Mouse (Mus musculus) megakaryocyte, adult 5-6 weeks (primary cell): Measurements from ENCODE around the gene Itpkc. TPM values are rescaled to one million over a fixed set of nuclear protein-coding genes. Genes with fewer than 3 reads are reported as not detected.

Experiments used
- ATAC-seq: 2 replicates; pipeline ENCODE4 v1.8.0; 2016; ENCODE audit warnings: mild to moderate bottlenecking, inconsistent platforms; ENCODE audit not compliant: poor library complexity, severe bottlenecking
- total RNA-seq, 2 experiments: library from RNA; stranded (forward) in 1 of 2; stranded (reverse) in 1 of 2; fragments of 153-499, 151-499 nt in 1 of 2; fragments of 221-1000, 200-1000 nt in 1 of 2; gene quantifications; 2 replicates each; pipeline versions ENCODE4 v1.2.3 to v1.2.4; 2015 to 2017

The Itpkc gene
- total RNA-seq, 2 experiments from 2014 or later = 1.6 to 4.7 TPM

GRCm38 (mm10) chr7:27195681-27196611, 32.5 kb downstream of the Itpkc start, which contains the start of the genes BC024978 and Snrpa:
TSS of gene BC024978 (plus strand) at chr7:27195781.
TSS of gene Snrpa (minus strand) at chr7:27196271.
- ATAC-seq = peak; percentile 96

- ATAC-seq = no peak
These were observed 34.7 kb downstream of the Itpkc start for GRCm38 (mm10) chr7:27193731-27194130.

GRCm38 (mm10) chr7:27192434-27192833, 36.0 kb downstream of the Itpkc start:
- ATAC-seq = no peak

- no peak for ATAC-seq
These were observed 39.1 kb downstream of the Itpkc start for GRCm38 (mm10) chr7:27189271-27189931.

- ATAC-seq = no peak
These were observed 42.5 kb downstream of the Itpkc start for GRCm38 (mm10) chr7:27185986-27186385.

- peak; percentile 84 for ATAC-seq
These were observed 43.5 kb downstream of the Itpkc start for GRCm38 (mm10) chr7:27184964-27185363.

GRCm38 (mm10) chr7:27182498-27182897, 46.0 kb downstream of the Itpkc start:
- ATAC-seq = no peak

- no peak for ATAC-seq
These were observed 47.4 kb downstream of the Itpkc start, which contains the start of the genes Gm21983 and Mia for GRCm38 (mm10) chr7:27180837-27181695. TSS of gene Gm21983 (minus strand) at chr7:27181086. TSS of gene Mia (minus strand) at chr7:27181157.

- no peak for ATAC-seq
These were observed 48.4 kb downstream of the Itpkc start for GRCm38 (mm10) chr7:27180036-27180435.

- no peak for ATAC-seq
These were observed 49.1 kb downstream of the Itpkc start for GRCm38 (mm10) chr7:27179217-27179918.

GRCm38 (mm10) chr7:27178324-27179216, 49.9 kb downstream of the Itpkc start, which contains the start of gene Rab4b:
TSS of gene Rab4b (minus strand) at chr7:27178896.
- ATAC-seq = peak; percentile 93

- 0 out of 2 replicates have a peak, but pooled peaks have one; percentile 1 for ATAC-seq
These were observed 50.5 kb downstream of the Itpkc start for GRCm38 (mm10) chr7:27177942-27178323.

- no peak for ATAC-seq
These were observed 53.6 kb downstream of the Itpkc start for GRCm38 (mm10) chr7:27174896-27175295.

- no peak for ATAC-seq
These were observed 54.0 kb downstream of the Itpkc start for GRCm38 (mm10) chr7:27174496-27174895.

- no peak for ATAC-seq
These were observed 57.5 kb downstream of the Itpkc start for GRCm38 (mm10) chr7:27170981-27171380.

- ATAC-seq = no peak
These were observed 60.1 kb downstream of the Itpkc start for GRCm38 (mm10) chr7:27168371-27168770.

GRCm38 (mm10) chr7:27167475-27168094, 60.9 kb downstream of the Itpkc start:
- peak; percentile 4; the same call in 1 of the 2 replicates for ATAC-seq
